16 mouse cellular contexts compared by ENCODE assay signal in genomic region chr7:89678719-89679118, GRCm38 (mm10). TPM values are rescaled to one million over a fixed set of nuclear protein-coding genes. Genes with fewer than 3 reads are reported as not detected.
DNase-seq lines count a peak whose midpoint lies in the region; ATAC-seq and TF ChIP-seq lines count a peak whose summit lies in the region.
"Had no signal": no experiment of that assay in that cellular context is flagged by ENCODE, and none has a peak within 500 bp of the region (broad histone marks: within the 10 kb centered on the region; RNA-seq: fewer than 3 reads in every experiment).

No protein-coding gene starts in this region.

- no peaks in the 10 kb centered on the region for H3K36me3 ChIP-seq in embryonic facial prominence, embryonic 11.5 days (replicated peaks; ENCODE audit: control insufficient read depth, insufficient read depth, low read depth, low read length)
- H3K36me3 ChIP-seq in embryonic facial prominence, embryonic 10.5 days (replicated peaks): no peaks in the 10 kb centered on the region
- H3K36me3 ChIP-seq in embryonic facial prominence, embryonic 14.5 days (ENCODE audit: control insufficient read depth, insufficient read depth, low read length): no peaks in the 10 kb centered on the region
- no peaks in the 10 kb centered on the region for H3K36me3 ChIP-seq in myocyte (ENCODE audit: control insufficient read depth, insufficient read depth)
- H3K36me3 ChIP-seq: hindbrain, embryonic 12.5 days; neural tube, embryonic 13.5 days had no signal

- WGBS in embryonic facial prominence, embryonic 11.5 days: 92% methylated on average over 5 of the region's 5 CpGs
- 86% methylated on average over 5 of the region's 5 CpGs for whole genome bisulfite sequencing in embryonic facial prominence, embryonic 10.5 days
- WGBS in embryonic facial prominence, embryonic 14.5 days: 79% methylated on average over 5 of the region's 5 CpGs

- ATAC-seq in embryonic facial prominence, embryonic 11.5 days (replicated peaks; ENCODE audit: insufficient number of reproducible peaks, low FRiP score, low TSS enrichment, low read depth): 0 out of 2 replicates have a peak, but pooled peaks have one; percentile 18
- ATAC-seq in embryonic facial prominence, embryonic 14.5 days (ENCODE audit: low read depth): 0 out of 2 replicates have a peak, but pooled peaks have one; percentile 55
- ATAC-seq: lung, postnatal 0 days had no signal

- DNase-seq in embryonic facial prominence, embryonic 11.5 days (ENCODE audit: low spot score): no peak
- DNase-seq in embryonic facial prominence, embryonic 10.5 days (ENCODE audit: low spot score): no peak
- peak in 1 of 2 experiments; percentile 7 for DNase-seq in layer of hippocampus, adult 2 months (ENCODE audit: low spot score in 2 of 2)
- DNase-seq in layer of hippocampus, adult 18-20 months (ENCODE audit: low spot score in 2 of 2): no peak
- no peak for DNase-seq in embryonic facial prominence, embryonic 14.5 days (ENCODE audit: low spot score)
- DNase-seq in right cerebral cortex, postnatal 10 days (ENCODE audit: low spot score in 2 of 2): no peak
- no peak for DNase-seq in MN1 (ENCODE audit: low spot score)
- DNase-seq: adrenal gland, adult 8-10 months; cerebellum, adult 11 months; right cerebral cortex, postnatal 25 days had no signal

- no peaks in the 10 kb centered on the region for H3K27me3 ChIP-seq in embryonic facial prominence, embryonic 11.5 days (ENCODE audit: control insufficient read depth, insufficient read depth, low read length)
- no peaks in the 10 kb centered on the region for H3K27me3 ChIP-seq in embryonic facial prominence, embryonic 10.5 days (replicated peaks; ENCODE audit: low read depth, poor library complexity, severe bottlenecking)
- H3K27me3 ChIP-seq in embryonic facial prominence, embryonic 14.5 days (replicated peaks; ENCODE audit: control insufficient read depth, insufficient read depth, low read length): no peaks in the 10 kb centered on the region
- H3K27me3 ChIP-seq in myocyte (ENCODE audit: control insufficient read depth, insufficient read depth, insufficient read length): no peaks in the 10 kb centered on the region
- H3K27me3 ChIP-seq: hindbrain, embryonic 12.5 days; neural tube, embryonic 13.5 days had no signal

- H3K9me3 ChIP-seq in embryonic facial prominence, embryonic 11.5 days (replicated peaks; ENCODE audit: control insufficient read depth, low read length): no peaks in the 10 kb centered on the region
- H3K9me3 ChIP-seq in embryonic facial prominence, embryonic 10.5 days: no peaks in the 10 kb centered on the region
- no peaks in the 10 kb centered on the region for H3K9me3 ChIP-seq in embryonic facial prominence, embryonic 14.5 days (ENCODE audit: control insufficient read depth, low read length)
- H3K9me3 ChIP-seq: hindbrain, embryonic 12.5 days; megakaryocyte, embryonic 14.5 days; neural tube, embryonic 13.5 days had no signal

- no peaks in the 10 kb centered on the region for H3K79me2 ChIP-seq in myocyte (ENCODE audit: control insufficient read depth, insufficient read depth)

- no peak for TF ChIP-seq CTCF in layer of hippocampus, adult 2 months (conservative IDR thresholded peaks at IDR 0.05)

- H3K9ac ChIP-seq in embryonic facial prominence, embryonic 11.5 days (replicated peaks; ENCODE audit: low read length): no peak overlapping the region
- H3K9ac ChIP-seq in embryonic facial prominence, embryonic 14.5 days (ENCODE audit: low read depth, low read length): no peak overlapping the region
- H3K9ac ChIP-seq: hindbrain, embryonic 12.5 days; liver, embryonic 14.5 days; neural tube, embryonic 13.5 days had no signal

- no peak overlapping the region for H3ac ChIP-seq in myocyte (ENCODE audit: control insufficient read depth, insufficient read length)

- TF ChIP-seq POLR2A in myocyte (IDR thresholded peaks at IDR 0.05; ENCODE audit: insufficient read length, low read depth): no peak

- no peak overlapping the region for H3K4me2 ChIP-seq in embryonic facial prominence, embryonic 11.5 days (ENCODE audit: low read depth, low read length)
- H3K4me2 ChIP-seq in embryonic facial prominence, embryonic 14.5 days (ENCODE audit: low read depth, low read length): no peak overlapping the region
- H3K4me2 ChIP-seq in myocyte (ENCODE audit: low read depth): peak overlapping the region; percentile 28
- H3K4me2 ChIP-seq: hindbrain, embryonic 12.5 days; neural tube, embryonic 13.5 days had no signal

- no peak overlapping the region for H3K4me3 ChIP-seq in embryonic facial prominence, embryonic 11.5 days (ENCODE audit: low read depth, low read length)
- no peak overlapping the region for H3K4me3 ChIP-seq in embryonic facial prominence, embryonic 10.5 days
- no peak overlapping the region for H3K4me3 ChIP-seq in layer of hippocampus, adult 2 months
- H3K4me3 ChIP-seq in embryonic facial prominence, embryonic 14.5 days (ENCODE audit: low read depth, low read length): no peak overlapping the region
- H3K4me3 ChIP-seq in myocyte: no peak overlapping the region
- H3K4me3 ChIP-seq: hindbrain, embryonic 12.5 days; megakaryocyte, embryonic 14.5 days; neural tube, embryonic 13.5 days had no signal

- 0 out of 2 replicates have a peak overlapping the region, but pooled peaks have one; percentile 35 for H3K27ac ChIP-seq in embryonic facial prominence, embryonic 11.5 days (replicated peaks; ENCODE audit: low read depth, low read length)
- no peak overlapping the region; the same call in 1 of the 2 replicates for H3K27ac ChIP-seq in embryonic facial prominence, embryonic 10.5 days (replicated peaks)
- H3K27ac ChIP-seq in layer of hippocampus, adult 2 months: peak overlapping the region; percentile 94
- peak overlapping the region; percentile 69 for H3K27ac ChIP-seq in embryonic facial prominence, embryonic 14.5 days (replicated peaks; ENCODE audit: low read depth, low read length)
- H3K27ac ChIP-seq: hindbrain, embryonic 12.5 days; liver, embryonic 14.5 days; neural tube, embryonic 13.5 days had no signal

- no peaks in the 10 kb centered on the region for H3K4me1 ChIP-seq in embryonic facial prominence, embryonic 11.5 days (ENCODE audit: control insufficient read depth, insufficient read depth, low read length)
- H3K4me1 ChIP-seq in embryonic facial prominence, embryonic 10.5 days: peaks cover 17% of the 10 kb centered on the region
- H3K4me1 ChIP-seq in embryonic facial prominence, embryonic 14.5 days (ENCODE audit: control insufficient read depth, insufficient read depth, low read length): peaks cover 22% of the 10 kb centered on the region; the same call in 1 of the 2 replicates
- H3K4me1 ChIP-seq: hindbrain, embryonic 12.5 days; megakaryocyte, embryonic 14.5 days; neural tube, embryonic 13.5 days had no signal

TF ChIP-seq in myocyte, 11 proteins besides CTCF, POLR2A, EP300 and RAD21:
- TF ChIP-seq MYOD1 (IDR thresholded peaks at IDR 0.05; ENCODE audit: control insufficient read depth in 1 of 3, insufficient read length in 2 of 3, low read depth in 2 of 3): no peak
- TF ChIP-seq TCF3 (IDR thresholded peaks at IDR 0.05; ENCODE audit: insufficient read length, low read depth): no peak
- no peak for TF ChIP-seq POLR2AphosphoS2 (IDR thresholded peaks at IDR 0.05; ENCODE audit: insufficient read length, low read depth)
- TF ChIP-seq USF1 (IDR thresholded peaks at IDR 0.05; ENCODE audit: low read depth): no peak
- no peak for TF ChIP-seq REST (IDR thresholded peaks at IDR 0.05; ENCODE audit: insufficient read depth, insufficient read length)
- TF ChIP-seq MAX (IDR thresholded peaks at IDR 0.05; ENCODE audit: low read depth): no peak
- TF ChIP-seq MYOG (IDR thresholded peaks at IDR 0.05; ENCODE audit: control insufficient read depth in 1 of 3, insufficient read depth in 1 of 3, insufficient read length in 2 of 3, low read depth in 2 of 3): no peak
TF ChIP-seq in myocyte: peak in this region for 0.

RNA-seq across cellular contexts. Expression of gene Me3, which starts 46.5 kb away (rescaled TPM):
- 0.77 and 2.0 TPM in 2 replicates for polyA plus RNA-seq in embryonic facial prominence, embryonic 11.5 days (2014; fragmentation: Nextera tagmentation; extraction: Ambion mirVana)
- 1.5 and 2.6 TPM in 2 replicates for polyA plus RNA-seq in embryonic facial prominence, embryonic 10.5 days (2016; fragmentation: Nextera tagmentation; extraction: Ambion mirVana)
- total RNA-seq in layer of hippocampus, adult 2 months (2021): 10 to 100 TPM; 83.3 to 90.8 TPM
- total RNA-seq in layer of hippocampus, adult 18-20 months (2021): 10 to 100 TPM; 90.2 to 91.4 TPM
- 1.6 and 1.9 TPM in 2 replicates for polyA plus RNA-seq in embryonic facial prominence, embryonic 14.5 days (2014; fragmentation: Nextera tagmentation; extraction: Ambion mirVana)
- 7.8 TPM for polyA plus RNA-seq in myocyte (2012; fragmentation: generic; extraction: Trizol)
- polyA plus RNA-seq: liver, embryonic 14.5 days had no signal
